Mouse (Mus musculus) lung, adult 2 months (tissue): ENCODE data around the gene Sorbs1. TPM values are rescaled to one million over a fixed set of nuclear protein-coding genes. Genes with fewer than 3 reads are reported as not detected.

Source experiments
- DNase-seq: peaks from one replicate; pipeline ENCODE4 v3.0.0; 2022
- H3K4me1 ChIP-seq: fragments of 200-500 bp; 2 replicates; pipeline ENCODE4 v1.6.1; 2011; ENCODE audit warnings: low read length; ENCODE audit not compliant: control insufficient read depth, insufficient read depth
- H3K4me3 ChIP-seq: fragments of 200-500 bp; replicated peaks from 2 replicates; pipeline ENCODE3; 2011; ENCODE audit warnings: low read depth, mild to moderate bottlenecking, control low read depth, low read length; ENCODE audit errors: extremely low read depth
- CTCF ChIP-seq: fragments of 200-500 bp; IDR thresholded peaks from 2 replicates; pipeline ENCODE4 v1.5.1; 2011; ENCODE audit warnings: mild to moderate bottlenecking, low read length, control low read depth; ENCODE audit not compliant: insufficient read depth
- POLR2A ChIP-seq: fragments of 200-500 bp; IDR thresholded peaks from 2 replicates; pipeline ENCODE4 v1.6.1; 2011; ENCODE audit warnings: low read depth, mild to moderate bottlenecking, control low read depth, low read length, borderline replicate concordance; ENCODE audit errors: extremely low read depth
- WGBS: fragments of 180-500 bp; shearing (Covaris S2); methylation state at CpG from one replicate; pipeline ENCODE4 v1.1.7; 2018; 5-methylcytosine and 5-hydroxymethylcytosine counted together
- polyA plus RNA-seq: library from polyadenylated mRNA; depleted of rRNA; stranded (reverse); fragments of >200 nt; gene quantifications from 2 replicates; pipeline ENCODE4 v1.2.3, GENCODE M21; 2012

Sorbs1 gene
- polyA plus RNA-seq, 1 experiment: 43.4 TPM

- DNase-seq: no peak
- no peak overlapping the region for H3K4me3 ChIP-seq
Measured at GRCm38 (mm10) chr19:40302916-40303315, 210.7 kb downstream of the Sorbs1 start.

GRCm38 (mm10) chr19:40302477-40302876 lies 211.1 kb downstream of the Sorbs1 start:
- Histone ChIP-seq H3K4me3 (no peak overlapping the region), H3K4me1 (no peaks in the 10 kb centered on the region; the same call in 1 of the 2 replicates)
- 50% methylated on average over 5 of the region's 5 CpGs for WGBS
- TF ChIP-seq POLR2A: no peak
- TF ChIP-seq CTCF: no peak
- no peak for DNase-seq

More at GRCm38 (mm10) chr19:40302916-40303315, 210.7 kb downstream of the Sorbs1 start:
- TF ChIP-seq POLR2A: no peak
- 0 out of 2 replicates have a peak, but pooled peaks have one; percentile 8 for TF ChIP-seq CTCF
- H3K4me1 ChIP-seq: no peaks in the 10 kb centered on the region; the same call in 1 of the 2 replicates
- 67% methylated on average over 9 of the region's 9 CpGs for WGBS

GRCm38 (mm10) chr19:40299983-40300759 lies 213.4 kb downstream of the Sorbs1 start:
- Histone ChIP-seq H3K4me3 (no peak overlapping the region), H3K4me1 (no peaks in the 10 kb centered on the region; the same call in 1 of the 2 replicates)
- TF ChIP-seq CTCF (no peak), POLR2A (no peak)
- DNase-seq: no peak
- 83% methylated on average over 12 of the region's 12 CpGs for WGBS

DNA sequence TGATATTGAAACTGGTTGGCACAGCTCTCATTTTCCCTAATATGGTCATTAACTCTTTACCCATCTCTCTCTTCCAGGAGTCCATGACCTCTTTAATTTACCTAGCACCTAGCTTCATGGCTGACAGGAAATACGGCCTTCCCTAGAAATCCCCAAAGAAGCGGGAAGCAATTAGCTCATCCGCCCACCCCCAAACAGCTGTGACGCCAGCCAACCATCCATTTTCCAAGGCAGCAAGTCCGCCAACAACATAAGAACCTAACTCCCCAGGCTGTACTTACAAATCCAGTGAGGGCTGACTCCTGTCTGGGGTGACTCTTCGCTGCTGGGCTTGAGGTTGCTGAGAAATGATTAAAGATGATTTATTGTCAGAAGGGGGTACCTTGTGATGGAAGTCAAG lies 214.4 kb downstream of the Sorbs1 start:
- WGBS: 90% methylated on average over 6 of the region's 6 CpGs
- no peak overlapping the region for H3K4me3 ChIP-seq
- no peak for DNase-seq
- H3K4me1 ChIP-seq: no peaks in the 10 kb centered on the region; the same call in 1 of the 2 replicates
- TF ChIP-seq CTCF: no peak
- no peak for TF ChIP-seq POLR2A

DNA sequence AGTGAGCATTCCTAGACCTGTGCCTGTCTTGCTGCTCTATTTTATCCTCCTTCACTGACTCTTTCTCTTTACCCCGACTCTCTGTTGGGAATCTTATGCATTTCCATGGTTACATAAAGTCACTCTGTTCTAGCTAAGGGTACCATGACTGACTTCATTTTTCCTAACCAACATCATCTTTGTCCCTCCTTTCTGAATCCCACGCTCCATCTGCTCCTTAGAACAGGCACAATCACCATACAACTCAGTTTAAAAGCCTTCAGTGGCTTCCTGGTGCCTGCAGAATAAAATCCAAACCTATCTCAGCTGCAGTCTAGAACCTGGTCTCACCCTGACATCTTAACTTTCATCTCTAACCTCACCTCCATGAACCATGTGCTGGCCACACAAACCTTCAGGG lies 215.0 kb downstream of the Sorbs1 start:
- WGBS: 89% methylated on average over 2 of the region's 2 CpGs
- DNase-seq: no peak
- H3K4me3 ChIP-seq: no peak overlapping the region
- no peaks in the 10 kb centered on the region; the same call in 1 of the 2 replicates for H3K4me1 ChIP-seq
- TF ChIP-seq CTCF (no peak), POLR2A (no peak)

DNA sequence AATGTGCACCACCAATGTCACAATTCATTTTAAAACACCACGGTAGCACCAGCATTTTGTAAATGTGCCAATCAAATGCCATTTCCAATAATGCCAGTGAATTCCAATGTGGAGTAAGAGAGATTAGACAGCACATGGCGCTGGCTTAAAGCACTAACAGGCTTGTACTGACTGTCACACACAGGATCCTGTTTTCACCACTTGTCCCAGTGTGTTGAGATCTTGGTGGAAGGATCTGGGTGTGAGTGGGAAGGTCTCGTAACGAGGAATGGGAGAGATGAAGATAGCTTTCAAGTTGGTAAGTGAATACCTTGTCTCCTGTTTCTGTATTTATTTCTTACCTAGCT lies 215.8 kb downstream of the Sorbs1 start:
- DNase-seq: no peak
- no peak overlapping the region for H3K4me3 ChIP-seq
- H3K4me1 ChIP-seq: no peaks in the 10 kb centered on the region; the same call in 1 of the 2 replicates
- TF ChIP-seq CTCF (no peak), POLR2A (no peak)
- 73% methylated on average over 4 of the region's 4 CpGs for WGBS

DNA sequence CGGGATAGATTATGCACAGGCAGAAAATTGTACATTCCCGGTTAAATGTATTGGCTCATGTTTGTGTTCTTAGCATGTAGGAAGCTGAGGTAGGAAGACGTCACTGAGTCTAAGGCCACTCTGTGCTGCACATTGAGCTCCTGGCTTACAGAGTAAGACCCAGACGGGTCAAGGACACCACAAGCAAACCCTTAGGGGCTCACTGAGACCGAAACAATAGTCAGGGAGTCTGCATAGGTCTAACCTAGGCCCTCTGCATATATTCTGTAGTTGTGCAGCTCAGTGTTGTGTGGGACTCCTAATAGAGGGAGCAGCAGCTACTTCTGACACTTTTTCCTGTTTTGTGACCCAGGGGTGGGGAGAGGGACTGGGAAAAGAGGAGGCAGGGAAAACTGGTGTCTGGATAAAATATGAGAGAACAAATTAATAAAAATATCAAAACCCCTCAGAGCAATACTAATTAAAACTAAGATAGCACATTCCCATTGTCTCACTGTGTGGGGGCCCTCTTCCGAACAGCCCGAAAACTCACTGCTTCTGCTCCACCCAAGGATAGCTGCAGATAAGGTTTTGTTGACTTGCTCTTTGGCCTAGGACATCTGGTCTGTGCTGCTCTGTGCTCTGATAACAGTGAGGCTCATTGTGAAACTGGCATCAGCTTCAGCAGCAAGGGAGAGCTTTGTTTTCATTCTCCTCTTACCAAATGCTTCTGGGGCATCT lies 216.3 kb downstream of the Sorbs1 start:
- Histone ChIP-seq H3K4me1 (no peaks in the 10 kb centered on the region; the same call in 1 of the 2 replicates), H3K4me3 (no peak overlapping the region)
- no peak for DNase-seq
- TF ChIP-seq CTCF (no peak), POLR2A (no peak)
- WGBS: 81% methylated on average over 7 of the region's 7 CpGs

GRCm38 (mm10) chr19:40294231-40294630 lies 219.3 kb downstream of the Sorbs1 start:
- no peak overlapping the region for H3K4me3 ChIP-seq
- H3K4me1 ChIP-seq: peaks cover 2% of the 10 kb centered on the region; the same call in 1 of the 2 replicates
- WGBS: 60% methylated on average over 1 of the region's 1 CpGs
- TF ChIP-seq CTCF (no peak), POLR2A (no peak)
- DNase-seq: no peak

DNA sequence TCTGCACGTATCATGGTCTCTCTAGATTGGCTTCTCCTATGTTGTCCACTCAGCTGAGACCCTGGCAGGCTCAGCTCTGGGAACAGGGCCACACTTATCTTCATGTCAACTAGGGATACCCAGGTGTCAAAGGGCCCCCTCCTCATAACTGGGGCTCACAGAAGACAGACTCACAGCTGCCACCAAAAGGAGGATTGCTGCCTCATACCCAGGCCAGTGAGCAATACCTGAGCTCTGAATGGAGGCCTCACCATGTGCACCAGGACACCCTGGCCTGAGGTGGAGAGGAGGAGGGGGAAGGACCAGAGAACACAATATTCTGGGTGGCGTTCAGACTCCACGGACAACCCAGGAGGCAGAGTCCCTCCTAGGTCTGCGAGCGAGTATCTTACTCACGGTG lies 219.8 kb downstream of the Sorbs1 start:
- TF ChIP-seq POLR2A: no peak
- no peak for TF ChIP-seq CTCF
- no peak for DNase-seq
- 96% methylated on average over 6 of the region's 6 CpGs for WGBS
- Histone ChIP-seq H3K4me1 (peaks cover 2% of the 10 kb centered on the region; the same call in 1 of the 2 replicates), H3K4me3 (no peak overlapping the region)

GRCm38 (mm10) chr19:40290099-40290724 lies 223.4 kb downstream of the Sorbs1 start:
- no peak overlapping the region for H3K4me3 ChIP-seq
- 57% methylated on average over 6 of the region's 6 CpGs for WGBS
- TF ChIP-seq POLR2A (no peak), CTCF (no peak)
- no peak for DNase-seq
- 0 out of 2 replicates have a peak, but pooled peaks cover 2% of the 10 kb centered on the region for H3K4me1 ChIP-seq
